ENCODE assay signal across 11 mouse cellular contexts in genomic region chr17:30244651-30245307, GRCm38 (mm10).
DNase-seq lines count a peak whose midpoint lies in the region; ATAC-seq and TF ChIP-seq lines count a peak whose summit lies in the region.
"Had no signal": no experiment of that assay in that cellular context is flagged by ENCODE, and none has a peak within 500 bp of the region (broad histone marks: within the 10 kb centered on the region; RNA-seq: fewer than 3 reads in every experiment).

No protein-coding gene starts in this region.

- peaks cover 31% of the 10 kb centered on the region for H3K4me1 ChIP-seq in embryonic facial prominence, embryonic 14.5 days (ENCODE audit: control insufficient read depth, insufficient read depth, low read length)
- H3K4me1 ChIP-seq in hindbrain, embryonic 12.5 days: peaks cover 61% of the 10 kb centered on the region
- H3K4me1 ChIP-seq in midbrain, embryonic 12.5 days: peaks cover 27% of the 10 kb centered on the region
- H3K4me1 ChIP-seq in lung, postnatal 0 days (ENCODE audit: insufficient read depth, low read depth, low read length): peaks cover 5% of the 10 kb centered on the region; the same call in 1 of the 2 replicates
- peaks cover 19% of the 10 kb centered on the region for H3K4me1 ChIP-seq in kidney, embryonic 16.5 days (ENCODE audit: insufficient read depth, low read length)

- no peak for TF ChIP-seq EP300 in lung, postnatal 0 days (IDR thresholded peaks at IDR 0.05)

- H3K36me3 ChIP-seq in embryonic facial prominence, embryonic 14.5 days (ENCODE audit: control insufficient read depth, insufficient read depth, low read length): no peaks in the 10 kb centered on the region
- no peaks in the 10 kb centered on the region for H3K36me3 ChIP-seq in hindbrain, embryonic 12.5 days
- no peaks in the 10 kb centered on the region for H3K36me3 ChIP-seq in midbrain, embryonic 12.5 days
- no peaks in the 10 kb centered on the region for H3K36me3 ChIP-seq in lung, postnatal 0 days (ENCODE audit: insufficient read depth, low read length)
- no peaks in the 10 kb centered on the region for H3K36me3 ChIP-seq in kidney, embryonic 16.5 days (ENCODE audit: insufficient read depth, low read length)

- no peak overlapping the region for H3K4me3 ChIP-seq in embryonic facial prominence, embryonic 14.5 days (ENCODE audit: low read depth, low read length)
- no peak overlapping the region for H3K4me3 ChIP-seq in hindbrain, embryonic 12.5 days
- no peak overlapping the region for H3K4me3 ChIP-seq in midbrain, embryonic 12.5 days
- H3K4me3 ChIP-seq in lung, postnatal 0 days (ENCODE audit: low read depth, low read length): no peak overlapping the region
- H3K4me3 ChIP-seq in kidney, embryonic 16.5 days (ENCODE audit: low read length): no peak overlapping the region

- no peaks in the 10 kb centered on the region for H3K9me3 ChIP-seq in embryonic facial prominence, embryonic 14.5 days (ENCODE audit: control insufficient read depth, low read length)
- no peaks in the 10 kb centered on the region for H3K9me3 ChIP-seq in hindbrain, embryonic 12.5 days (replicated peaks)
- no peaks in the 10 kb centered on the region for H3K9me3 ChIP-seq in midbrain, embryonic 12.5 days
- no peaks in the 10 kb centered on the region for H3K9me3 ChIP-seq in lung, postnatal 0 days (ENCODE audit: low read length)
- no peaks in the 10 kb centered on the region for H3K9me3 ChIP-seq in kidney, embryonic 16.5 days (ENCODE audit: low read length)

- no peak for TF ChIP-seq CTCF in lung, postnatal 0 days (IDR thresholded peaks at IDR 0.05)

- WGBS in embryonic facial prominence, embryonic 14.5 days: 59% methylated on average over 14 of the region's 14 CpGs
- 67% methylated on average over 14 of the region's 14 CpGs for WGBS in hindbrain, embryonic 12.5 days
- WGBS in midbrain, embryonic 12.5 days: 74% methylated on average over 14 of the region's 14 CpGs
- WGBS in lung, postnatal 0 days: 80% methylated on average over 14 of the region's 14 CpGs
- WGBS in kidney, embryonic 16.5 days: 40% methylated on average over 14 of the region's 14 CpGs

- no peaks in the 10 kb centered on the region for H3K27me3 ChIP-seq in embryonic facial prominence, embryonic 14.5 days (replicated peaks; ENCODE audit: control insufficient read depth, insufficient read depth, low read length)
- no peaks in the 10 kb centered on the region for H3K27me3 ChIP-seq in hindbrain, embryonic 12.5 days
- H3K27me3 ChIP-seq in midbrain, embryonic 12.5 days: no peaks in the 10 kb centered on the region
- no peaks in the 10 kb centered on the region for H3K27me3 ChIP-seq in lung, postnatal 0 days (replicated peaks; ENCODE audit: insufficient read depth, low read length)
- no peaks in the 10 kb centered on the region for H3K27me3 ChIP-seq in kidney, embryonic 16.5 days (ENCODE audit: insufficient read depth, low read length)

- ATAC-seq in embryonic facial prominence, embryonic 14.5 days (ENCODE audit: low read depth): peak; percentile 81
- no peak for ATAC-seq in hindbrain, embryonic 12.5 days (ENCODE audit: low FRiP score)
- ATAC-seq in midbrain, embryonic 12.5 days (ENCODE audit: low FRiP score, low read depth): no peak
- ATAC-seq in lung, postnatal 0 days: no peak
- no peak for ATAC-seq in kidney, embryonic 16.5 days (ENCODE audit: low FRiP score, low TSS enrichment)
- ATAC-seq: liver, postnatal 0 days had no signal

- no peak overlapping the region for H3K4me2 ChIP-seq in embryonic facial prominence, embryonic 14.5 days (ENCODE audit: low read depth, low read length)
- no peak overlapping the region for H3K4me2 ChIP-seq in hindbrain, embryonic 12.5 days (replicated peaks)
- no peak overlapping the region for H3K4me2 ChIP-seq in midbrain, embryonic 12.5 days (replicated peaks)
- H3K4me2 ChIP-seq in lung, postnatal 0 days (replicated peaks; ENCODE audit: low read depth, low read length): no peak overlapping the region
- H3K4me2 ChIP-seq in kidney, embryonic 16.5 days (replicated peaks; ENCODE audit: low read depth, low read length): no peak overlapping the region

- DNase-seq in heart, adult 18-20 months: peak; percentile 27 to 30
- no peak for DNase-seq in heart, adult 8-10 months (ENCODE audit: low spot score)
- peak; percentile 61 for DNase-seq in embryonic facial prominence, embryonic 14.5 days (ENCODE audit: low spot score)
- no peak for DNase-seq in gastrocnemius, postnatal 4 days (ENCODE audit: low spot score in 2 of 2)
- DNase-seq in lung, postnatal 0 days (ENCODE audit: low spot score): no peak
- DNase-seq: liver, postnatal 0 days; retina, postnatal 1 day; thymus, postnatal 36 days had no signal

- H3K9ac ChIP-seq in embryonic facial prominence, embryonic 14.5 days (ENCODE audit: low read depth, low read length): no peak overlapping the region
- no peak overlapping the region; the same call in 1 of the 2 replicates for H3K9ac ChIP-seq in hindbrain, embryonic 12.5 days
- H3K9ac ChIP-seq in midbrain, embryonic 12.5 days (replicated peaks): no peak overlapping the region
- H3K9ac ChIP-seq in lung, postnatal 0 days (replicated peaks; ENCODE audit: low read depth): no peak overlapping the region
- no peak overlapping the region for H3K9ac ChIP-seq in kidney, embryonic 16.5 days (replicated peaks; ENCODE audit: low read length)
- H3K9ac ChIP-seq: liver, postnatal 0 days had no signal

- H3K27ac ChIP-seq in embryonic facial prominence, embryonic 14.5 days (replicated peaks; ENCODE audit: low read depth, low read length): no peak overlapping the region; the same call in 1 of the 2 replicates
- peak overlapping the region; percentile 64 for H3K27ac ChIP-seq in hindbrain, embryonic 12.5 days
- H3K27ac ChIP-seq in midbrain, embryonic 12.5 days (replicated peaks): 0 out of 2 replicates have a peak overlapping the region, but pooled peaks have one; percentile 22
- no peak overlapping the region for H3K27ac ChIP-seq in lung, postnatal 0 days (ENCODE audit: low read length)
- no peak overlapping the region for H3K27ac ChIP-seq in kidney, embryonic 16.5 days (ENCODE audit: low read length)

Comparison
In these comparisons a context has a peak if more than half of its experiments do, and no peak if none do; other contexts are left out.
1. DNase-seq: peak in heart, adult 18-20 months (2 of 2) and embryonic facial prominence, embryonic 14.5 days (single experiment); none in heart, adult 8-10 months (single experiment), gastrocnemius, postnatal 4 days (0 of 2) and lung, postnatal 0 days (single experiment).
2. H3K27ac ChIP-seq: peak in hindbrain, embryonic 12.5 days (single experiment) and midbrain, embryonic 12.5 days (single experiment); none in embryonic facial prominence, embryonic 14.5 days (single experiment), lung, postnatal 0 days (single experiment) and kidney, embryonic 16.5 days (single experiment).